Mouse (Mus musculus) ES-Bruce4 (cell line): ENCODE measurements around the gene Ctxn1.

Experiments
- CTCF ChIP-seq: IDR thresholded peaks from one replicate; pipeline ENCODE4 v1.8.1; 2011; ENCODE audit warnings: low read depth, low read length
- EP300 ChIP-seq: IDR thresholded peaks from 2 replicates; pipeline ENCODE4 v1.6.1; 2011; ENCODE audit warnings: low read depth, low read length; ENCODE audit not compliant: insufficient read depth

GRCm38 (mm10) chr8:4226739-4227347 is 32.2 kb downstream of the Ctxn1 start, which contains the start of gene Lrrc8e:
- TF ChIP-seq EP300 (no peak), CTCF (no peak)
